Mouse (Mus musculus): ENCODE results near the gene Crat.
A peak's percentile ranks its signal among the peaks of the same experiment; 100 is the strongest.

Crat gene

DNA sequence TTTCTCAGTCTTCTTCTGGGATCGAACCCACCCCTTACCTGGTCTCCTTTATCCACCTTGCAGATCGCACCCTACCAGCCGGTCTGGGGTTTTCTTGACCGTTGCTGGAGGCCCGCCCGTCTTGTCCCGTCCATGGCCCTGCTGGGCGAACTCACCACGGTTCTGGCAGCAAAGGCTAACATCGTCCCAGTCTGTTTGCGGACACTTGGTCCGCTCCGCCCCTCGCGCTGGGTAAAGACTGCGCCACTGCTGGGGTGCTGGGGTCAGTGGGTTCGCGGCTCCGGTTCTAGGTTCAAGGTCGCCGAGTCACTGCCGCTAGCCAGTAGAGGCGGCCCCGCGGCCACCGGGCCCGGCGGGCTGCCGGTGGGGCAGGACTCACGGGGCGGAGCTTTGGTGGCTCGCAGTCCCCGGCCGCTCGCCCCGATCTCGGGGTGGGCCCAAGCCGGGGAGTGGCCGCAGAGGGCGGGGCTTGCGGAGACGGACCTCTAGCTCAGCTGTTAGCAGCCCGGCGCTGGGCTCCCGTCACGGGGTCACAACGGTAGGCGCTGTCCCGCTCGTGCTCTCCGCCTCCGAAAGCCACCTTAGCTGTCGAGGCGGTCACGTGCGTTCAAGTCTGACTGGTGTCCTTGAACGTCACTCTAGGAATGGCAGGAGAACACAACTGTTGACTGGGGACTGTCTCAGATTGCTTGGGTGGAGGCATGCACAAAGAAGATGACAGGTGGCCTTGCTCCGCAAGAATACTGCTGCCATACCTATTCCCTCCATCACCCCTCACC, at the start of gene Crat:
Gene Crat, minus strand, starts transcription at position 657 of the 779 bp plus-strand sequence.
- DNase-seq: peak; percentile 94

DNA sequence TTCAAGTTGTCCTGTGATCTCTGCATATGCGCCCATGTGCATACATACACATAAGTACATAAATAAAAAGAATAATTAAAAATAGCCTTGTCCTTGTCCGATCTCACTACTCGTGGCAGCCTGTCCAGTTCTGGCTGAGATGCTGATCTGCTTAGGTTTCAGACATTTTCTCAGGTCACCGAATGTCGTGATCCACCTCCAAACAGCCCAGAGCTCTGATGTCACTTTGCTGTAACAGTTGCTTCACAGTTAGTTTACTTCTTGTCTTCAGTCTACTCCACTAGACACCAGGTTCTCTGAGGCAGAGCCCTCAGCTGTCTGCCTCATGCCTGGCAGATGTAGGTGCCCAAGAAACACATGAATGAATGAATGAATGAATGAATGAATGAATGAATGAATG, 48.8 kb upstream of the Crat start:
- DNase-seq: no peak

DNA sequence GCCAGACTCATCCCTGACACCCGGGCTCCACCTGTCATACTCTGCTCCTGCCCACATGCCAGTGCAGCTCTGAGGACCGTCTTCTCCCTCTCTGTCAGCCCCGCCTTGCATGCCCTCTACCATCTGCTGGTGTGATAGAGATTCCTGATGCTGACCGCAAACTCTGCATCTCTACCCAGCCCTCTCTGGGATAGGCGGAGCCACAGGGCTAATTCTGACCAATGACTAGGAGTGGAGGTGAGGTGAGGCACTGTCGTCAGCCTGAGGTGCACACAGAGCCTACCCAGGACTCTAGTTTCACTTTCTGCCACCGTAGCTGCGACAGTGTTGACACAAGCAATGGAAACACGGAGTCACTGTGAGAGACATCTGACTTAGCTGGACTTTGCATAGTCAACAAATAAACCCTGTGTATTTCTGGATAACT, 48.3 kb upstream of the Crat start:
- DNase-seq: peak; percentile 72

DNA sequence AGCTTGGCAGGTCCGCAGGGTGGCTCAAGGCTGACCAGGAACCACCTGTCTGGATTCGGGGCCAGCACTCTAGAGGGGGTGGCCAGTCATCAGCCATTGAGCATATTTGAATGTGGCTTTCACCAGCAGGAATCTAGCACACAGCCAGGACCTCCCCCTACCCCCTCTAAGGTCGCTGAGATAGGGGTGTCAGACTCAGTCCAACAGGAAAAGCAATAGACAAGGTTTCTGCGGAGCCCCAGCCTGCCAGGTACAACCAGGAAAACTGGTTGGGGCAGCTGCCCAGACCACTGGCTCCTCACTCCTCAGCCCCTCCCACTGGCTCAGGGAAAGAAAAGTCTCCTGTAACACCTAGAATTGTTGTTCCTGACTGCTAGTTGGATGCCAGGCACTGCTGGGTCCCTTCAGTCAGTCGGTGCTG, 47.7 kb upstream of the Crat start:
- no peak for DNase-seq

DNA sequence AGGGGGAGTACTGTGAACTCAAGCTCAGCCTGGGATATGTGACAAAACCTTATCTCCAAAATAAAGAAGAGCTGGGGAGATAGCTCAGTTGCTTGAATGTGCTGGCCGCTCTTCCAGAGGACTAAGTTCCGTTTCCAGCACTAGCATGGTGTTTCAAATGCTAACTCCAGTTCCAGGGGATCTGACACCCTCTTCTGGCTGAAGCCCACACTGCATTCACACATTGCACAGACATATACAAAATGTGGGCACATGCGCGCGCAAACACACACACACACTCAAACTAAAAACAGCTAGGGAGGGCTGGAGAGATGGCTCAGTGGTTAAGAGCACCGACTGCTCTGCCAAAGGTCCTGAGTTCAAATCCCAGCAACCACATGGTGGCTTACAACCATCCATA, 43.6 kb upstream of the Crat start:
- no peak for DNase-seq

DNA sequence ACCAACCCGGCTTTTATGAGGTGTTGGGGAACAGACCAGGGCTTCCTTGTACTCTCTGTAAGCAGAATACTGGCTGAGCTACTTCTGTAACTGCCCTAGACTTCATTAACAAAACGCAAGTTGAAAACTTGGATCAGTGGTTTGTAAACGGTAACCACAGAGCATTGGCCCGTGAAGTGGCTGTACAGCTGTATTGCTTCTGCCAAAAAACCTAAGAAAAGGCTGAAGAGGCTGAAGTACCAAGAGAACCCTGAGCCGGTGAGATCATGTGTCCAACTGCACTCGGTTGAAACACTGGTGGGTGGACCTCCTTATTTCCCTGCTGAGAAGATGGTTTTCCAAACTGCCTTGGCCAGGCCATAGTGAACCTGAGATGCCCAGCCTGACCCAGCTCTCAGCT, 42.7 kb upstream of the Crat start:
- DNase-seq: no peak

DNA sequence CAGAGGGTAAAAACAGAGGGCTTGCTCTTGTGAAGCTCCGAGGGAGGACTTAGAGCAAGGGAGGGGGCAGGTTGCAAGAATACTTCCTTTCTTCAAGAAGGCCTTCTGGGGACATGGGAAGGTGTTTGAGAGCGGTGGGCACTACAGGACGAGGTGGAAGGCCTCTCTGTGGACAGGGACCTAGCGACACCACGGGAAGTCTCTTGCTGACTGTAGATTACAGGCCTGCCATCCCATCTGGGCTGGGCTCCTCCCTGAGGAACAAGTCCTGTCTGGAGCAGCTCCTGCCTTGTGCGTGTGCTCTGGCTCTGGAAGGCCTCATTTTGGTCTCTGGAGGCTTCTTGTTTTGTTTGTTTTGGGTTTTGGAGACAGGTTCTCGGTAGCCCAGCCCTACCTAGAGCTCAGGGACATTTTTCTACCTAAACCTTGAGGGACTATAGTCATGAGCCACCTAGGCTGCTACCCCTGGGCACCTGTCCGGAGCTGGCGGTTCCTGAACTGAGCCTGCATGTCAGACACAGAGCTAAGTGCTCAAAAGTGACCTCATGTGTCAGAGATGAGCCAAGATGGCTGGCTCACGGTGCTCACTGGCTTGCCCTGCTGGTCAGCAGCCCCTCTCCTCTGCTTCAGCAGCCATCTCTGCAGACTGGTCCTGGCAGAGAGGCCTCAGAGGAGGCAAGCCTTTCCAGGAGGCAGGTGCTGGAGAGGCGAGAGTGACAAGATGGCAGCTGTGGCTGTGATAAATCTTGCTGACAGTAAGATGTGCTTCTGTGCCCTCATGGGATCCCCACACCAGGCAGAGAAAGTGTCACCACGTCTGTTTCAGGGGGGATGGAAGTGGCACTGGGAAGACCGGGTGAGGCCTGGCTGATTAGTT, 40.7 kb upstream of the Crat start:
- no peak for DNase-seq

DNA sequence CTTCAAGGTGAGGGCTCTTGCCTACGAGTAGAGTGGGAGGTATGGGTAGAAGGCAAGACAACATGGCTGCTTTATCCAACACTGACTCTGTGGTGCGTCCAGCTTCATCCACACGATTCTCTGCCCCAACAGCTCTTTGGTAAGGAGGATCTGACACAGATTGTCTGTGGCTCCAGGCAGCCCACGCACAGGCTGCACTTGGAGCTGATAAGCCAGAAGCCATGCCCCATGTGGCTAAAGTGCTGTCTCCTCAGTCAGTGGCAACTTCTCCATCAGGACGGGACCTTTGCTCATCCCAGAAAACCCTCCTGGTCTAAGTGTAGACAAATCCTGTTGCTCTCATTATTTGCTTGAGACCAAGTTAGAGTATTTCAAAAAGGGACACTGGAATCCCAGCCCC, 39.0 kb upstream of the Crat start:
- no peak for DNase-seq

DNA sequence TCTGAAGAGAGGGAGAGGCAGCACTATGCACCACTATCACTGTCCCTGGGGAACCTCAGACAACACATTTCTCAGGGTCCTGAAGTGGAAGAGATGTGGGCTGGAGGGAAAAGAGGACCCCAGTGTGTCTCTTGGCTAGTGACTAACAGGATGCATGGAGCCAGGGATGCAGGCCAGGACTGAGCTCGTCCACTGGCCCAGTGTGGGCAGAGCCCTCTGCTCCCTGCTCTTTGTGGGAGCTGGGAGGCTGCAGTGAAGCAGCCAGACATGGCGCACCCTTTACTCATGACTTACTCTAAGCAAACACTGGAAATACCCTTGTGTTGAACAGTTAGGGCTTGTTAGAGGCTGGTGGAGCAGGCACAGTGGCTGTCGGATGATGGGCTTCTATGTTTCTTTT, 38.0 kb upstream of the Crat start:
- no peak for DNase-seq

DNA sequence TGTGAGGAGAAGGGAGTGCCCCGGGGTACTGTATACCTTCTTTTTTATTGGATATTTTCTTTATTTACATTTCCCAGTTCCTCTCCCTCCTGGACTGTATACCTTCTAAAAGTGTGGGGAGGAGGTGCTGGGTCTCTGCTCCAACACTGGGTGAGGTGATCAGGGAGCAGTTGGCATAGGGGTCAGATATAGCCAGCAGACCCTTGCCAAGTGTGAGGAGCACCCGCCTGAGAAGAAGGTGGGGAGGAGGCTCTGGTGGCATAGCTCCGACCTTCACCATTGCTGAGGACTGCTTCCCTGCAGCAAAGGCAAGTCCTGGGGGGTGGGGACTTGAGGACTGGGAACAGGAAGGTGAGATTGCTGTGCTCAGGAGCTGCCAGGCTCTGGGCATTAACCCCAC, 35.9 kb upstream of the Crat start:
- DNase-seq: no peak

DNA sequence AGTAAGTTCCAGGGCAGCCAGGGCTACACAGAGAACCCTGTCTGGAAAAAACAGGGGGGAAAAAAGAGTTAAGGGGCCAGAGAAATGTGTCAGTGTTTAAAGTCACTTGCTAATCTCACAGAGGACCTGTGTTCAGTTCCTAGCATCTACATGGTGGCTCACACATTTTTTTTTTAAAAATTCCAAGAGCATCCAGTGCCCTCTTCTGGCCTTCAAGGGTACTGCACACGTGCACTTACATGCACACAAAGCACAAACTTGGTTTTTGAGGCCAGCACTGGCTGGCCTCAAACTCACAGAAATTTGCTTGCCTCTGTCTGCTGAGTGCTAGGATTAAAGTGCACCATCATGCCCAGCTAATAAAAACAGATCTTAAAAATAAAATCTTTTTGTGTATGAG, 34.9 kb upstream of the Crat start:
- no peak for DNase-seq

DNA sequence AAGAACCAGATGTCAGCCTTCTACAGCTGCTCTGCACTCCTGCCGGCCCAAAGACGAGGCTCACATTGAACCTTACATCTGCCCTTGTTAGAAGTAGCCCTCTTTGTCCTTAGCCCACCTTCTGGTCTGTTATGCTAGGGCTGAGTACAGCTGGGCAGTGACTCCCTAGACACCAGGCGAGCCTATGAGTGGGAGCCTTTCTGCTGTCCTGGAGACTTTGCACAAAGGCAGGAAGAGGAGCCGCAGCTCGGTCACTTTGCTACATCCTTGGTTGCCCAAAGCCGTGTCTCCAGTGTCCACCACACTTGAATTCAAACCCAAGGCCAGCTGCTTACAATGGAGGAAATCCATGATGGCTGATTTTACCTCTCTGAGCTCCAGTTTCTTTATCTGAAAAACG, 32.8 kb upstream of the Crat start:
- no peak for DNase-seq

DNA sequence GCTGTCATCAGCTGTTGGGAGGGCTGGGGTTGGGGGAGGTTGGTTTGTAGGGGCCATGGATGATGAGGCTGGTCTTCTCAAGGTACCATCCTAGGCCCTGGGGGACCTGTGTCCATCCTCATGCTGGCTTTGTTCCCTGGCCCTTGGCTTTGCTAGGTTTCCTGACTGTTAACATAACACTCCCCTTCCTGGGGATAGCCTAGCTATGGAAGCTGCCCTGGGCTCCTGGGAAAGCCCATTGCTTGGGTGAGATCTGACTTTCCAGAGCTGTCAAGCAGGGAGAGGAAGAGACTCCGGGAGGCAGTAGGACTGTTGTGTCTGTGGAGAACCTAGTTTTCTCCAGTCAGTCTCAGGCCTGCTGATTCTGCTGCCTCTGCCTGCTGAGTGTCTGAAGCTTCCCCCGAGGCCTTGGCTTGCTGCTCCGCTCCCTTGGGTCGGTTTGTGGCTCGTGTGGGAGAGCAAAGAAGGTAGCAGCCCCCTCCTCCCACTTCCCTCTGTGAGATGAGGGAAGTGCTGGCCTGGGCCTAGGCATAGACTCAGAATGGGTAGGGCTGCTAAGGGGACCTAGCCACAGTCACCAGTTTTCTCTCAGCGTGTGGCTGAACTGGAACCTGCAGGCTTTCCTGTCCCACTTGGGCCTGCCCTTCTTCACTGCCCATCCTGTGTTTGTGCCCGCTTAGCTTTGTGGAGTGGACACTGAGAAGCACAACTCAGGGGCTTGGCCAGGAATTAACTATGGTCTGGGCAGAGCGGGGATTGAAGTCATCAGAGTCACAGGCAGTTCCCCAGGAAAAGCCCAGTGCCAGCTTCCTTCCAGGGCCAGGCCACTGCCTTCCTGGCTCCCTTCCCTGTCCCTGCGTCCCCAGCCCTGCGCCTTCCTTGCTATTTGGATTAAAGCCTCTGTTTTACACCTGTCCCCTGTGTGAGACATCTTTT, 31.5 kb upstream of the Crat start:
- no peak for DNase-seq

DNA sequence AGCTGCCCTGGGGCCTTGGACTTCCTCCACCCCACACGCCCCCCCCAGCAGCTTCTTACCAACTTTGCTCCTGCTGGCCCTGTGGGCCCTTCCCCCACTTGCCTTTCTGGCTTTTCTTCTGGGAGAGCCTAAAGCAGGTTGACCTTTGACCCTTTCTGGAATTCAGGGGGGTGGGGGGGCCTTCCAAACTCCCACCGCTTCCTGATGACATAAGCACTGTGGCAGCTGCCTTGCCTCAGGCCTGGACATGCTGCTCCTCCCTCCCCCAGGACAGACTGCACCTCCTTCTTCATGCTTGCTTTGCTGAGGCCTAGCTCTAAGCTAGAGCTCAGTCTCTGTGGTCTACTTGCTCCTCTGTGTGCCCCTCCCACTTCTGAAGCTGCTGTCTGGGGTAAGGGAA, 29.7 kb upstream of the Crat start:
- no peak for DNase-seq

DNA sequence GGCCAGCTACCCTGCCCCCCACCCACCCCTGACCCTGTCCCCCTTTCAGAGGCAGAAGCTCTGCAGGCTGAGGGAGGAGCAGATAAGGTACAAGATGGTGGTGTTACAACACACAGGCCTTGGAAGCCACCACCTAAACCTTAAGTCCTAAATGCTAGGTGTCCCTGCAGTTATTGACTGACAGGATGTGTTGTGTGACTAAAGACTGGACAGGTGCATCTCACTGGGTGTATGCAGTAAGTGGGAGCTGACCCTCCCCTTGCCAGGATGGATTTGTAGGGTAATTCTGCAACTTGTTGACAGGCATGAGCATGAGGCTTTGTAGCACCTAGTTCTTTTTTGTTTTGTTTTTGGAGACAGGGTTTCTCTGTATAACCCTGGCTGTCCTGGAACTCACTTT, 28.8 kb upstream of the Crat start:
- DNase-seq: no peak

DNA sequence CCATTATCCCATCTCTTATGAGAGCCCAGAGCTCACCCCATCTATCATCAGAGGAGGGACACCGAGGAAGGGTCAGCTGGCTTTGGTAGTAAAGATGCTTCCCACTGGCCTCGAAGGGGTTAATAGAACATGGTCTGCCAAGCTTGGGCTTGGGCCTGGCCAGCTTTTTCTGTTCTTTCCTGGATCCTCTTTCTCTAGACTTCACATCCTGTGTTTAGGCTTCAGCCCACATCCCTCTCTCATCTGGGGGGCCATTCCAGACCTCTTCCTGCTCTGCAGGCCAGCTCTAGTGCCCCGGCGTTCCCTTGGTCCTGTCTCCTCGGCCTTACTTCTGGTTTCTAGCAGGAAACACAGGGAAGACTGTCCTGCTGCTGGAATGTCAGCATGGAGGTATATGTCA, 28.4 kb upstream of the Crat start:
- DNase-seq: no peak

DNA sequence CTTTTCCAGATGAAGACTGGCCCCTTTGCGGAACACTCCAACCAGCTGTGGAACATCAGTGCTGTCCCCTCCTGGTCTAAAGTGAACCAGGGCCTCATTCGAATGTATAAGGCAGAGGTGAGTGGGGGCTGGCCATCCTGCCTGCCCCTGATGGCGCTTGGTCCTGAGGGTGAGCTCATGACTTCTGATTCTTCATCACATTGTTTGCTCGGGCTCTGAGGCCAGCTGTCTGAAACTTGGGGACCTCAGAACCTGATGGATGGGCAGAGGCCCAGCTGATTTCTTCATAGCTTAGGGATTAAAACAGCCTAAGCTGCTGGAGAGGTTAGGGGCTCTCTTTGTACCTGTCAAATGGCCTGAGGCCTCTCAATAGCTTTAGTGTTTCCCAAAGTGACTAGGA, 27.7 kb upstream of the Crat start:
- no peak for DNase-seq

DNA sequence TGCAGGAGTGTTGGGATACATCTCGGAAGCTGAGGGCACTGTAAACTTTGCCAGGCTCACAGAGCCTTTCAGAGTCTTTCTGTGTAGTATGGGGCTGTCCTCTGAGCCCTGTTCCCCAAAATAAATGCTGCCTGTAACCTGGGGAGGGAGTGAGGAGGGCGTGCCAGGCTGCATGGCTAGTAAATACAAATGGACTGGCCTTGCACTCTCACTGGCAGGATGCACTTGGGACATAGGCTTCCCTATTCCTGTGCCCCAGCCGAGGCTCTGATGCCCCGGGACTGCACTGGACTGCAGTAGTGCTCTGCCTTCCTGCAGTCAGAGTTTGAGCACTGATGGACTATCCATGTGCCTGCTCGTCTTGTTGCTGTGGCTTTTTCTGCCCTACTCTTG, 26.9 kb upstream of the Crat start:
- DNase-seq: no peak

DNA sequence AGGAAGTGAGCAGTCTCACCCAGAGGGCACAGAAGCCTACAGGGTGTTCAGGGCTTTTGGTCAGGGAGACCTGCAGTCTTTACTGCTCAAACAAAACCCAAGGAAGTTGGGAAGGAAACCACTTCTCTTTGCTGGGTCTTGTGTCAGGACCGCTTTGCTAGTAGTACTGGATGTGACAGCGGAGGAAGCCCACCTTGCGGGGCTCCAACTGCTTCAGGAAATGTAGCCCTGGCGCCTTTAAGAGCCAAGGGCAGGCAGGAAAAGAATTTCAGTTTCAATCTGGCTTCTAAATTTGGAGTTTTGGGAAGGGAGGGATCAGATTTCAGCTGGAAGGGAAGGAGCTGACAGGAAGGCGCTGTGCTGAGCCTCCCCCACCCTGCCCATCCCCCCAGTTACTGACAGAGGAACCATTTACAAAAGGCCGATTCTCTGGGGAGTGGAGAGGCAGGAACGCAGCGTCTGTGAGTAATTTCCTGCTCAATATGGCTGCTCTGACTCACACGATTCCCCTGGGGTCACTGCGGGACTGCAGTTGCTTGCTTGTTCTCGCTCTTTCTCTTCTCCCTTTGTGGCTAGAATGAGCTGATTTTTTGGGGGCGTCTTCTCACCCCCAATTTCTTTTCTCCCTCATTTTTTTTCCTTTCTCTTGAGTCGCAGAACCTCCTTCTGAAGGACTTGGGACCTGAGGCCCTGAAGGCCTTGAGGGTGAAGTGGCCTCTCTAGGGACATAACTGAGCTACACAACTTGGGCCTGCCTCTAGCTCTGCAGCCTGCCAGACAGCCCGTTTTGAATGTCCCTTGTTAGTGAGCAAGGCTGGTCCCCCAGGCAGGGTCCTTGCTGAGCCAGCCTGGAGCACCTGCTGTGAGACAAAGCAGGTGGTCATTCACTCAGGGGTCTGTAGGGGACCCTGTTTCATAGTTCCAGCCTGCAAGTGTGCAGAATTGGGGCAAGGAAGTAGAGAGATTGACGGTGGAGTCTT, 26.2 kb upstream of the Crat start:
- no peak for DNase-seq

DNA sequence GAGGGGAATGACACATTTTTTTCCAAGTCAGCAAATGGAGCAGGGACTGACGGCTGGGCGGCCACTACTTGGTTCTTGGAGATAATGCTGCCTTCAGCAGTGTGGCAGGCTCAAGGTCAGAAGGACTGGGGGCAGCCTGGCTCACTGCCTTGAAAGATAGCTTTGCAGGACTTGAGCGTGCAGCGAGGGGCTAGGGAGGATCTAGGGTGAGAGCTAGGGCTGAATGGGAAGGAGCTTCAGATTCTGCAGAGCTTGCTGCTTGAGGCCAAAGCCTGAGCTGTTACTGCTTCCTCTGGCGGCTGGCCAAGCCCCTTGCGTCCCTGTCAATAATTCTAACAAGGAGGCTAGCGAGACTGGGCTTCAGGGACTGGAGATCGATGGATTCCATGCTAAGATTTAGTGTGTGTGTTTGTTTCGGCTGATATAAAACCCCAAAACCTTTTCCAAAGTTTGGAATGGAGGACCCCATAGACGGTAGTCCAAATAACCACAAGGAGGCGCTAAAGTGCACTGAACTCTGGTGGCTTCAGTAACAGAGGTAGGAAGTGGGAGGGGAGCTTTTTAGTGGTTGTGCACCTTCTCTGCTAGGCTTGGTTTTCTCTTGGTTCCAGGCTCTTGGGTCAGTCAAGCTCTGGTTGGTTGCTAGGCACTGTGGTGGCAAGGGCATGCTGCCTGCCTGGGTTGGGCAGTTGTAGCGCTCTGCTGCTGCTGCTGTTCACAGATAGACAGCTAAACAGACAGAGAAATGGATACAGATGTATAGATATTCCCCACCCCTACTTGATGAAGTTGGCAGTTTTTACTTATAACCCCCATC, 25.3 kb upstream of the Crat start:
- no peak for DNase-seq

DNA sequence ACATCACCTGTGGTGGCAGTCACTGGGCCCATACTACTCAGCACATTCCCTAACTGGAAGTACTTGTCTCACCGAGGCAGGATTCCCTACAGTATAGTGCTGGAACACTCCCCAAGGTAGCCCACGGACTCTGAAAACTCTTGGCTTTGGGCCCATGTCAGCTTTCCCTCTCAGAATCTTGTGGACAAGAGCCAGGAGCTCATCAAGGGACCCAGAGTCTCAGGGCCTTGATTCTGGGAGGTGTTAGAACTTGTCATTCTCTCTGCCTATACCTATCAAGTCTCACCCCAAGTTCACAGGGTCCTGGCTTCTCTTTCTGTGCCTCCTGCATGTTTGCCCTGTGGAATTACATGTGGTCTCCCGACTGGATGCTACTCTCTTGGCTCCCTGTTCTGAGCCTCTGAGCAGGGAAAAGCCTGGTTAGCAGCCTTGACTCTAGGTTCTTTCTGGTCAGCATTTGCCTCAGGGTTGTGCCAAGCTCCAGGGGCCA, 24.6 kb upstream of the Crat start:
- DNase-seq: no peak
